19 mouse cellular contexts compared by ENCODE assay signal in the genomic region with DNA sequence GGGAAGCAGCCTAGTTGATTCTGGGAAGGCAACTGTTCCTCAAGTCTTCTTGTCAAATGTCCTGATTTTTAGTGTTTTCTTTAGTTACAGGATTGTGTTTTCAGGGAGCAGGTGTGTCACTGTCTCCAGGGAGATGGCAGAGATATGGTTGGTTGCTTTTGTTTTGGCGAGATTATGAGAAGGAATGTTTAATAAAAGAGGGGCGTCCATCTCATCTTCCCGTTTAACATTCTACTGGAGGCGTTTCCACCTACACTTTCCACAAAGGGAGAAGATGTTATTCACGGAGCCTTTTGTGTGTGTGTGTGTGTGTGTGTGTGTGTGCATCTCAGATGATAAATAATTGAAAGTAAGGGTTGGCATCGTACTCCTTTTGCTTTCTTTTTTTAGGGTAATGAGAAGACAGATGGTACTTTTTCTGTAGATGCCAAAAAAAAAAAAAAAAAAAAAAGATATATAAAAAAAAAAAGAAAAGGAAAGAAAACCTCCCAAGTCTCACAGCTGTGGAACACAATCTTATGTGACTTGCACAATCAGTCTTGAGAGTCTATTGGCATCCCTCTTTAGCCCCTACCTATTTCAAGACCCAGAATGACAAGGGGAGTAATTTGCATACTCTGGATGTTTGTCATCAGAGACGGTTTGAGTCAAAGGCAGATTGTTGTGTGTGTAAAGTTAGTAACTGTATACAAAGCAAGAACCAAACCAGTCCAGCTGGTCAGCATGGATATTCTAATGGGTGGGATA.
DNase-seq lines count a peak whose midpoint lies in the region; ATAC-seq and TF ChIP-seq lines count a peak whose summit lies in the region.
"Had no signal": no experiment of that assay in that cellular context is flagged by ENCODE, and none has a peak within 500 bp of the region (broad histone marks: within the 10 kb centered on the region; RNA-seq: fewer than 3 reads in every experiment).

No protein-coding gene starts in this region.

- no peak for TF ChIP-seq CTCF in stomach, postnatal 0 days (IDR thresholded peaks at IDR 0.05; ENCODE audit: low read depth)

- H3K4me1 ChIP-seq in forebrain, embryonic 13.5 days = peaks cover 10% of the 10 kb centered on the region; the same call in 1 of the 2 replicates
- H3K4me1 ChIP-seq in forebrain, embryonic 10.5 days = peaks cover 5% of the 10 kb centered on the region; the same call in 1 of the 2 replicates
- no peaks in the 10 kb centered on the region for H3K4me1 ChIP-seq in stomach, postnatal 0 days (replicated peaks; ENCODE audit: control insufficient read depth, insufficient read depth)
- H3K4me1 ChIP-seq: embryonic facial prominence, embryonic 13.5 days; lung, embryonic 15.5 days had no signal

- WGBS in forebrain, embryonic 13.5 days = 62% methylated on average over 7 of the region's 7 CpGs
- 83% methylated on average over 7 of the region's 7 CpGs for WGBS in forebrain, embryonic 10.5 days
- WGBS in stomach, postnatal 0 days = 79% methylated on average over 7 of the region's 7 CpGs

- H3K36me3 ChIP-seq in forebrain, embryonic 13.5 days (ENCODE audit: poor library complexity, severe bottlenecking) = no peaks in the 10 kb centered on the region
- no peaks in the 10 kb centered on the region for H3K36me3 ChIP-seq in forebrain, embryonic 10.5 days (replicated peaks)
- no peaks in the 10 kb centered on the region for H3K36me3 ChIP-seq in stomach, postnatal 0 days (ENCODE audit: control insufficient read depth, insufficient read depth, low read length)
- H3K36me3 ChIP-seq: embryonic facial prominence, embryonic 13.5 days; hindbrain, embryonic 10.5 days; lung, embryonic 15.5 days; midbrain, embryonic 10.5 days had no signal

- H3K9me3 ChIP-seq in forebrain, embryonic 13.5 days (replicated peaks) = no peaks in the 10 kb centered on the region
- H3K9me3 ChIP-seq in forebrain, embryonic 10.5 days = peaks cover 7% of the 10 kb centered on the region; the same call in 1 of the 2 replicates
- H3K9me3 ChIP-seq in stomach, postnatal 0 days (ENCODE audit: control insufficient read depth, low read length) = no peaks in the 10 kb centered on the region
- H3K9me3 ChIP-seq: lung, embryonic 15.5 days; midbrain, embryonic 10.5 days had no signal

- no peaks in the 10 kb centered on the region for H3K27me3 ChIP-seq in forebrain, embryonic 13.5 days
- no peaks in the 10 kb centered on the region for H3K27me3 ChIP-seq in forebrain, embryonic 10.5 days (ENCODE audit: poor library complexity, severe bottlenecking)
- no peaks in the 10 kb centered on the region for H3K27me3 ChIP-seq in stomach, postnatal 0 days (ENCODE audit: control insufficient read depth, insufficient read depth, low read length)
- H3K27me3 ChIP-seq: lung, embryonic 15.5 days had no signal

- no peak overlapping the region for H3K4me2 ChIP-seq in forebrain, embryonic 13.5 days
- H3K4me2 ChIP-seq in stomach, postnatal 0 days (replicated peaks; ENCODE audit: low read depth) = no peak overlapping the region
- H3K4me2 ChIP-seq: embryonic facial prominence, embryonic 13.5 days; lung, embryonic 15.5 days had no signal

- H3K27ac ChIP-seq in forebrain, embryonic 13.5 days = peak overlapping the region; percentile 26; the same call in 1 of the 2 replicates
- H3K27ac ChIP-seq in forebrain, embryonic 10.5 days = no peak overlapping the region
- no peak overlapping the region for H3K27ac ChIP-seq in stomach, postnatal 0 days (replicated peaks)
- H3K27ac ChIP-seq: embryonic facial prominence, embryonic 13.5 days; hindbrain, embryonic 10.5 days; liver, embryonic 14.5 days; lung, embryonic 15.5 days; macrophage had no signal

- no peak for ATAC-seq in forebrain, embryonic 13.5 days
- ATAC-seq in stomach, postnatal 0 days (ENCODE audit: low FRiP score, low TSS enrichment) = no peak

- TF ChIP-seq EP300 in stomach, postnatal 0 days (optimal IDR thresholded peaks at IDR 0.05) = no peak

- DNase-seq in forebrain, embryonic 10.5 days (ENCODE audit: extremely low spot score, low spot score) = no peak
- peak; percentile 22 for DNase-seq in layer of hippocampus, adult 9-11 months
- no peak for DNase-seq in layer of hippocampus, adult 8-10 months (ENCODE audit: low spot score in 2 of 2)
- peak; percentile 5 for DNase-seq in R1 (ENCODE audit: low read depth, low spot score)
- DNase-seq in cerebellum, postnatal 10 days = peak; percentile 30 to 38
- DNase-seq in stomach, postnatal 0 days (ENCODE audit: low spot score) = no peak
- no peak for DNase-seq in urinary bladder, postnatal 4 days (ENCODE audit: low spot score in 2 of 2)
- DNase-seq: adrenal gland, postnatal 36 days; B cell, adult 2 months; kidney, adult 8-10 months; kidney, postnatal 14 days; right cerebral cortex, postnatal 25 days had no signal

- no peak overlapping the region for H3K4me3 ChIP-seq in forebrain, embryonic 13.5 days
- H3K4me3 ChIP-seq in forebrain, embryonic 10.5 days = no peak overlapping the region
- H3K4me3 ChIP-seq in stomach, postnatal 0 days (ENCODE audit: low read depth, low read length) = no peak overlapping the region
- H3K4me3 ChIP-seq: embryonic facial prominence, embryonic 13.5 days; hindbrain, embryonic 10.5 days; lung, embryonic 15.5 days; midbrain, embryonic 10.5 days had no signal

- H3K9ac ChIP-seq in forebrain, embryonic 13.5 days = no peak overlapping the region
- H3K9ac ChIP-seq in stomach, postnatal 0 days (ENCODE audit: low read length) = no peak overlapping the region
- H3K9ac ChIP-seq: embryonic facial prominence, embryonic 13.5 days; liver, embryonic 14.5 days; lung, embryonic 15.5 days had no signal

Comparison
In these comparisons a context has a peak if more than half of its experiments do, and no peak if none do; other contexts are left out.
1. DNase-seq: peak in layer of hippocampus, adult 9-11 months (single experiment), R1 (single experiment) and cerebellum, postnatal 10 days (2 of 2); none in forebrain, embryonic 10.5 days (single experiment), layer of hippocampus, adult 8-10 months (0 of 2), stomach, postnatal 0 days (single experiment) and urinary bladder, postnatal 4 days (0 of 2).